Mouse (Mus musculus): ENCODE results near the gene Hmmr.

Hmmr gene

DNA sequence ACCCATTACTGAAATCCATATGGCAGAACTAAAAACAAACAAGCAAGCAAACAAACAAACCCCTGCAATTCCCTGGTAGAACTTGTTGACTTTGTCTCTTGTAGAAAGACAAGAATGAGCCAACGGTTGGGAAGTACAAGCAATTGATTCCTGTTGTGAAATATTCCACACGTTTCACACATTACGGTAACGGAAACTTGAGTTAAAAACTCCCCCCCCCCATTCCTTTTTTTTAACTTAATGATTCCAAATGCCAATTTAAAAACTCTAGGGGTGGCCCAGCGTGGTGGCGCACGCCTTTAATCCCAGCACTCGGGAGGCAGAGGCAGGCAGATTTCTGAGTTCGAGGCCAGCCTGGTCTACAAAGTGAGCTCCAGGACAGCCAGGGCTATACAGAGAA lies 38.1 kb downstream of the Hmmr start, which contains the start of gene Mat2b:
Mat2b (minus strand) TSS at position 101 of the 400 bp plus-strand sequence.
- DNase-seq (ENCODE audit: low spot score in 2 of 2), result no peak

DNA sequence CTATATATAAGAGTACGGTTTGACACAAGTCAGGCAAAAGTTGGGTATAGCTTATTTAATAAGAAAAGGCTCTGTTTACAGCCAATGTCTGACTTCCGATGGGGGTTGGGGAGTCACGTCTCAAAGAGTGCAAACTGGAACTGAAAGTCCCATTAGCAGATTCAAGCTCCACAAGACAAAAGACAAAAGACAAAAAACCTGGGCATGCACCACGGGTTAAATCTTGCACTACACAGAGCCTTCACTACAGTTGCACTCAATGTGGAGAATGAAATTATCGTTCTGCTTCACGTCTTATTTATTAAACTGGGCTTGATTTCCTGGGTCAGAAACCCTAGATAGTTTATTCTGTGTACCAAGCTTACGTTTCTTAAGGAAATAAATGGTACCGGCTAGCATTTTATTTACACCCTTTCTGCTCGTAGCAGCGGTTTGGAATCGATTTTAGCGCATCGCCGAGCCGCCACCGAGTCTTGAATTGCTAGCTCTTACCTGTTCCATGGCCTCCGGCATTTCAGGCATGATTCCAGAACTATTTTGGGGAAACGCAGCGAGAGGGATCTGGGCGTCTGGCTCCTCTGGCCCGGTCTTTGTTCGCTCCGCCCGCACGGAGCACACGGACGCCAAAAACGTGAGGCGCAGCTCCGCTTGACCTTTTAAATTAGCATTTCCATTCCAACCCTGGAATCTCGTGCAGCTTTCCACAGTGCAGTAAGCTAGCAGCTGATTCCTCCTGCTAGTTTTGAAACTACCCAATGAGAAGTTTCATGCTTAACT lies 38.7 kb downstream of the Hmmr start:
- DNase-seq (ENCODE audit: low spot score in 2 of 2), result peak; percentile 41 to 51

DNA sequence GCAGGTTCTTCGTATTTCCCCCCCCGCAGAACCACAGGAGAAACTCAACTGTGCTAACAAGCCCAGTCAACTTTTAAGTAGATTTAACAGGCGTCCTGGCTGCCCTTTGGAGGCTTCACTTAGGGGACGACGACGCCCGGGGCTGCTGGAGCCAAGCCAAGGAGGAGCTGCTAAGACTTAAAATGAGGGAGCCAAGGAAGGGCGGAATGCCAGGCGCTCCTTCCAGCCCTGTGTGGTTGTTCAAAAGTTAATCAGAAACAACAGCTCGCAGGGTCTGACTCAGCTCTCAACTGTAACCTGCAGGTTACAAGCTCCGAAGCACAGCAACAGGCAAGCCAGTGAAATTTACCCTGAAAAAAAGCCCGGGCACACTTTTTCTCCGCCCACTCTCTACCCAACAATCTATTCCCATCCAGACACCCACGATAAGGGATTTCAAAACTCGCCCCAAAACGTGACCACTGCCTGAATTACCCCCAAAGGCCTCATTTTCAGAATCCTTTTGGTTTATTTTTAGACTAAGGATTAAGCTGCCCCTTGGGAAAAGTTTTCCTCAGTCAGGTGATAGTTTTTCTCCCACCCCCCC lies 39.8 kb downstream of the Hmmr start:
- DNase-seq (ENCODE audit: low spot score in 2 of 2), result peak; percentile 55

DNA sequence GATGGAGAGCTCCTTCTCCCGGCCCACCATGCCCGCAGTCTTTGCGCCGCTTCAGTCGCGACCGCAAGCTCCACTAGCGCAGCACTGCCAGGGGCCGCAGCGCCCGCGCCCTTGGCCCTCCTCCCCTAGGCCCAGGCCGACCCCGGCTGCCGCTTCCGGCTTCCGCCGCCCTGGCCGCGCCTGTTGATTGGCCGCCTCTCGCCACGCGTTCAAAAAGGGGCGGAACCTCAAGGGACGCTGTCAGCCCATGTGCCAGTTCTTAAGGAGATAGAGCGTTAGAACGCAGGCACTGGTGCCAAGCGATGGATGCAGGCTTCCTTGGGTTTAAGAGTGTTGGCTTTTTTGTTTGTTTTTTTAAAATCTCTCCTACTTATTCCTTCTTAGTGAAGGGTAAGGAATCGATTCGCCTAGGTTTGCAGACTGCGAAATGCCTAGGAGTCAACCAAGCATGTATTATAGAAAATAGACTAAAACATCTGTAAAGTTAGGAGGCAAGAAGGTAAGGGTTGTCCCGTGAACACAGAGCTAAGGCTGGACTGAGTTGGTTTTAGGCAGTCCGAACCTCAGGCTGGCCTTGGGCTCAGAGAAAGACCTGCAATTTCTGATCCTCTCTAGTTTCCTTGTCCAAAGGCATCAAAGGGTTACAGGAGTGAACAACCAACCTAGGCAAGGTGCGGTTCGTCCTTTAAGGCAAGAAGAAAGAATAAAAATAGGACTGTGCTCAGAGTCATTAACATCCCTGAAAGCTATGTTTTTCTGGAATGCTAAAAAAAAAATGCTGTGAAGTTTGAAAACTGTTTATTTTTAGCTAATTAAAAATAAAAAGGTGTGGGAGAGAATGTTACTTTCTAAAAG lies 40.5 kb downstream of the Hmmr start:
- DNase-seq (ENCODE audit: low spot score in 2 of 2), result peak; percentile 89 to 91

DNA sequence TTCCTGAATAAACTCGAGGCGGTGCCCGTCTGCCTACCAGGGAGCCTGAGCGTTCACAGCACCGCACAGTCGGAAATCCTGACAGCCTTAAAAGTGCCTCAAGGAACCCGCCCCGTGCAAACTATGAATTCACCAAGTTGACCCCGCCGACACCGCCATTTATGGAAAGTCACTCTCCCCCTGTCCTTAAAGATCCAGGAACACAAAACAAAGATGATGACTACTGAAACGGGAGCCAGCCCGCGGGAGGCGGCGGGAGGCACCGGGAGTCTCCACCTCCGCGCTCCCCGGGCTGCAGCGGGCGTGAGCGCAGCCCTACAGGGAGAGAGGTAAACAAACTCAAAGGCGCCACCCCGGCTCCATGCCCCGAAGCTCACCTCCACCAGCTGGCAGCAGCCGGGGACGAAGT lies 41.1 kb downstream of the Hmmr start:
- DNase-seq (ENCODE audit: low spot score in 2 of 2), result no peak

DNA sequence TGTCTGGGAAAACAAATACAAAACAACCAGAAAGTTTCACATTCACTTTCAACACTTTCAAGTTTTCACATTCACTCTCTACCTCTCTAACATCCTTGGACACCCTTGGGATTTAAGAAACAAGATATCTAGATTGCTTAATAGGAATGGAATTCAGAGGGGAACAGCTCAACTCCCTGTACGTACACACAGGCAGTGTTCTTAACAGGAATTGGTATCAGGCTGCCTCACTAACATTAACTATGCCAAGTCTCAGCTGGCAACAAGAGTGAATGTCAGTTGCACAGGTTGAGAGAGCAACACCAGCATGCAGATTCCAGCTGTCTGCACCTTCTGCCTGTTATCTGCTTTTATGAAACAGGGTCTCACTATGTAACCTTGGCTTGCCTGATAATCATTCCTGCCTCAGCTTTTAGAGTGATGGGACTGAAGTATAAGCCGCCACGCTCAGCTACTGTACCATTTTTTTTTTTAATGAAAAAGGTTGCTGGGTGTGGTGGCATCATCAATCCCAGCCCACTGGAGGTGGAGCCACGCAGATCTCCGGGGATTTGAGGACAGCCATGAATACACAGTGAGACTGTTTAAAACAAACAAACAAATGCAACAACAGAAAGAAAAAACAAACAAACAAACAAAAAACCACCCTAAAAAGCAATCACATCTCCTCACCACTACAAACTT lies 42.6 kb downstream of the Hmmr start:
- no peak for DNase-seq (ENCODE audit: low spot score in 2 of 2)

DNA sequence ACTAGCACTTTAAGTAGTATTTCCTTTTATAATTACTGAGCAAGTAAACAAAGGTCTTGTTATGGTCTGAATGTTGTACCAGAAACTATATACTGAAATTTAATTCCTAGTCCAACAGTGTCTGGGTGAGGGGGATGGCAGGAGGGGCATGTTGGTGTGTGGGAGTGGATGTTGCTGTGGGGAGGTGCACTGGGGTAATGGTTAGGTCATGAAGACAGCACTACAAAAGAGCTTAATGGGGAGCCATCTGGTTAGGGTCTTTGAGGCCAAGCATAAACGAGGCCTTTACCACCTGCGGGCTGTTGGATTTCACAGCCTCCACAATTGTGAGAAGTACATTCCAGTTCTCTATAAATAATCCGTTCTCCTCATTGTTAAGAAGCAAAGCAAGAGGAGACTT lies 49.9 kb downstream of the Hmmr start:
- DNase-seq (ENCODE audit: low spot score in 2 of 2), result no peak

DNA sequence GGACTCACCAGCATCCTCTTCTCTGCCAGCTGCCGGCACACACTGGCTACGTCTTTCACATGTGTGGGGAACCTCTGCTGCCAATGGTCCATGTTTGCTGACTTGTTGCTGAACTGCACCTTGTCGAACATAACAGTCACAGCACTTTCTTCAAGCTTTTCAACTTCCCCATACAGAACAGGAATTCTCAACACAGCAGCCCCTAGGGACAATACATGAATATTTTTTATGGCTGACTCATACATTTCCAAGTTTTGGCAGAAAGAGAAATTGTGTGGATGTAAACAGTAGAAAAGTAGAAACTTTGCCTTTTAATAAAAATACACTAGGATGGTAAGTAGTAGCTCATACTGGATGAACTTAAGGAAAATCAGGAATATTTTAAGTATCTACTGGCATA lies 50.8 kb downstream of the Hmmr start:
- no peak for DNase-seq (ENCODE audit: low spot score in 2 of 2)

DNA sequence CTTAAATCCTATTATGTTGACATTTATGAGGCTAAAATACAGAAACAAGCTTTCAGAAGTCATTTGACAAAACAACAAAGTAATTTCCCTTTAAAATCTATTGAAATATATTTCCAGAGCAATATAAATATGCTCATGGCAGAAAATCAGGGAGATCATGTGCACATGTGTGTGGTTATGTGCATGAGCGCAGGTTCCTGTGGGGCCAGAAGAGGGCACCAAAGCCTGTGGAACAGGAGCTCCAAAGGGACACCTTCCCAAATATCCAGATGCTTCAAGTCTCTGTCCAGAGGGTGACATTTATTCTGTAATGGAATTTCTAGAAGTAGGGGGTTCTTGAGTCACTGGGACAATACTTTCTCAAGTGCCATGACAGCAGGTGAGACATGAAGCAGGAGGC lies 56.1 kb downstream of the Hmmr start:
- no peak for DNase-seq (ENCODE audit: low spot score in 2 of 2)

DNA sequence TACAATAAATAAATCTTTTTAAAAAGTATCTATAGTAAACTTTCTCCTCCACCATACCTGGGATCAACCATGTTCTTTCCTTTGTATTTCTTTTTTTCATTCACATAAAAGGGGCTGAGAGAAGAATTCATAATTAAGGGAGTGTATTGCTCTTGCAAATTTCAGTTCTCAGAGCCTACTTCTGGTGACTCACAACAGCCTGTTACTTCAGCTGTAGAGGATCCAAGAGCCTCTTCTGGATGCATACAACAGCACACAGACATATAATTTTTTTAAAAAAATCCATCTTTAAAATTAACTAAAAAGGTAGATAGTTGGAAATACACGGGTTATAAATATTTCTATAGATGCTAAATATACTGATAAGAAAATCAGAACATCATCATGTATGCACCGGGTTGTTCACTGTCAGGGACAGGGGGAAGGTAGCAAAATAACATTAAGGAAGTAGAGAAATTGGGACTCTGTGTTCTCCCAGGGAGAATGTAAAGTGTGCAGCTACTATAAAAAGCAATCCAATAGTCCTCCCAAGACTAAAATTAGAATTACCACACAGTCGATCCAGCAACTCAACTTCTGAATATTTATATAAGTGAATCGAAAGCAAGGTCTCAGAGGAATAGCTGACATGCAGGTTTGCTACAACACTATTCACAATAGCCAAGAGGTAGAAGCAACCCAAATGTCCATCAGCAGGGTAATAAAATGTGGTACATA lies 58.0 kb downstream of the Hmmr start:
- DNase-seq (ENCODE audit: low spot score in 2 of 2), result no peak
